Mouse (Mus musculus): Measurements from ENCODE around the gene Cep41. TPM values are rescaled to one million over a fixed set of nuclear protein-coding genes. Genes with fewer than 3 reads are reported as not detected.

The Cep41 gene
- total RNA-seq, 1 experiment: 8.6 TPM

DNA sequence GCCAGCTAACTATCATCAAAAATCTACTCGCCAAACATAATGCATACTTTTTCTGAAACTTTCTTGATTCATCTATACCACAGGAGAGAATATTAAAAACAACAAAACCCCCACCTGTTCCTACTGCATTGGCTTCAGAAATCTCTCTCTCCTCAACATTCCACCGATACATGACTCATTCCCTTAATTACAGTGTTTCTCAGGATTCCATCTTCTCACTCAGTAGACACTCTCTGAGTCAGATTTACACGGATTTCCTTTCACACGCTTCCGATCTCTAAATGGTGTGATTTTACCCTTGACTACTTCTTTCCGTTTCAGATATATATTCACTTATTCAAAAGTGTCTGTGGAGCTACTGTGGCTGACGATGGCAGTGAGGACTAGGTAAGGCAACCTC lies 6.4 kb downstream of the Cep41 start:
- H3K4me3 ChIP-seq (ENCODE audit: insufficient read depth in 1 of 2, low read depth in 1 of 2, low read length in 2 of 2, poor library complexity in 1 of 2, severe bottlenecking in 1 of 2): no peak overlapping the region
- no peak for TF ChIP-seq CHD2 (IDR thresholded peaks at IDR 0.05; ENCODE audit: low read depth, low read length)
- no peak for TF ChIP-seq MAFK (IDR thresholded peaks at IDR 0.05; ENCODE audit: insufficient read depth, low read depth, low read length)
- no peak overlapping the region for H3K9ac ChIP-seq (ENCODE audit: insufficient read depth, low read depth, low read length, poor library complexity, severe bottlenecking)
- no peaks in the 10 kb centered on the region for H3K9me3 ChIP-seq (ENCODE audit: control insufficient read depth, insufficient read depth, low read depth, low read length)
- H3K36me3 ChIP-seq (ENCODE audit: control insufficient read depth, insufficient read depth, low read length, poor library complexity, severe bottlenecking): no peaks in the 10 kb centered on the region
- H3K4me1 ChIP-seq (ENCODE audit: control insufficient read depth in 2 of 2, insufficient read depth in 2 of 2, low read length in 2 of 2, poor library complexity in 1 of 2): peaks cover 0 to 5% of the 10 kb centered on the region in 2 experiments; a peak in 2 of 4 replicates
- H3K27ac ChIP-seq (ENCODE audit: insufficient read depth, low read depth, low read length, poor library complexity, severe bottlenecking): no peak overlapping the region
- DNase-seq (ENCODE audit: low read depth, low spot score): no peak
- in situ Hi-C loops (cut with MboI; ENCODE audit: low sequenced_read_pairs in 2 of 2, unreplicated experiment in 2 of 2): no loop called here

DNA sequence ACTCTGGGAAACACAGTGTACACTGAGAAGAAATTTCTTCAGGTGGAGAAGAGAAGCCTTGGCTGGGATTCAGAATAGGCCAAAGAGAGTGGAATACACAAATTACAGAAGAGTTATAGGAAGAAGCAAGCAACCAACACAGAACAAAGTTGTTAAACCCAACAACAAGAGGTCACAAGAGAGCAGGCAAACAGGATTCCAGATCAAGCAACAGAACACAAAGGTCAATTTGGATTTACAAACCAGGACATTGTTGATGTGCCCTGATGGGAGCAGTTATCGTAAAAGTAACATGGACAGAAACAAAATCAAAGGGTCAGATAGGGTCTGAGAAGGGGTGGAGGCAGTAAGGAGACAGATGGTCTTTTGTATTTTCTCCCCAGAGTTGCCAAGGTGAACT lies 9.0 kb downstream of the Cep41 start:
- in situ Hi-C loops (cut with MboI; ENCODE audit: low sequenced_read_pairs in 2 of 2, unreplicated experiment in 2 of 2): no loop called here
- H3K4me1 ChIP-seq (ENCODE audit: control insufficient read depth in 2 of 2, insufficient read depth in 2 of 2, low read length in 2 of 2, poor library complexity in 1 of 2): peaks cover 0 to 5% of the 10 kb centered on the region in 2 experiments; a peak in 2 of 4 replicates

DNA sequence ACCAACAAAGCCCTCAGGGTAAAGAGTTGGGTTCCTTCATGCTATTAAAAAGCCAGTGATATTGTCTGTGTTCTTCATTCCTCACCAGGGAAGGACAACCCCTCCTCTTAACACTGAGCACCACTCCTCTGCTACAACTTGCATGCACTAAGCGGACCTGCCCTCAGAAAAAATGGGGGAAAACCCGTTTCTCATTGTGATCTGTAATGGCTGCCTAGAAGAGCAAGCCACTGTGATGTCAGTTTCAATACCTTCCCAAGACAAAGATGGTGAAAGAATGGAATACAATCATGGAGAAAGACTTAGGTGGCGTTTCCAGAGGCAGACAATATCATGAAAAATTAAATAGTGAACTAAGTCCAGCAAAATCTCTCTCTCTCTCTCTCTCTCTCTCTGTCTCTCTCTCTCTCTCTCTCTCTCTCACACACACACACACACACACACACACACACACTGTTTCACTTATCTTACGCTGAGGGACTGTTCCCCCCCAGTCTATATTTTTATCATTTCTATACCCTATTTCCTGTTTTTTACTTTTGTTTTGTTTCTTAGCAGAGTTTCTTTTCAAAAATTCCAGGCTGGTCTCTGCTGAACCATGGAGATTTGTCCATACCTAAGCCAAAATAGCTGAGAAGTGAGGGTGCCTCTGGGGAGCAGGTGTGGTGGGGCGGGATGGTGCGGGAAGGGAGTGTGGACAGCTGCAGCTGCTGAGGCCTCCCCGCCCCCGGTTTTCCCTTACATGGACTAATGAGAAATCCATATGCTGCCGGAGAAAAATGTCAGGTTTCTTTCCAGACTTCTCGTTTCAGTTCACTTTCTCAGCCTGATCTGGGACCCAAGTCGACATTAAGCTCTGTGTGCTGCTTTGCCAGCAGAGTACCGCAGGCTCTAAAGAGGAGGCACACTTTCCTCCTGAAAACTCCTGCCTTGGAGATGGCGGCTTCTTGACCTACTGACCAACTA lies 11.3 kb downstream of the Cep41 start:
- peaks cover 0 to 5% of the 10 kb centered on the region in 2 experiments; a peak in 2 of 4 replicates for H3K4me1 ChIP-seq (ENCODE audit: control insufficient read depth in 2 of 2, insufficient read depth in 2 of 2, low read length in 2 of 2, poor library complexity in 1 of 2)

More for the DNA sequence above, 9.0 kb downstream of the Cep41 start:
- Histone ChIP-seq H3K4me3 (ENCODE audit: insufficient read depth in 1 of 2, low read depth in 1 of 2, low read length in 2 of 2, poor library complexity in 1 of 2, severe bottlenecking in 1 of 2) (no peak overlapping the region), H3K27ac (ENCODE audit: insufficient read depth, low read depth, low read length, poor library complexity, severe bottlenecking) (no peak overlapping the region), H3K9ac (ENCODE audit: insufficient read depth, low read depth, low read length, poor library complexity, severe bottlenecking) (no peak overlapping the region), H3K9me3 (ENCODE audit: control insufficient read depth, insufficient read depth, low read depth, low read length) (no peaks in the 10 kb centered on the region), H3K36me3 (ENCODE audit: control insufficient read depth, insufficient read depth, low read length, poor library complexity, severe bottlenecking) (no peaks in the 10 kb centered on the region)
- DNase-seq (ENCODE audit: low read depth, low spot score): no peak
- TF ChIP-seq MAFK (IDR thresholded peaks at IDR 0.05; ENCODE audit: insufficient read depth, low read depth, low read length) (no peak), CHD2 (IDR thresholded peaks at IDR 0.05; ENCODE audit: low read depth, low read length) (no peak), HCFC1 (IDR thresholded peaks at IDR 0.05; ENCODE audit: borderline replicate concordance, insufficient read depth, low read length) (no peak)

GRCm38 (mm10) chr6:30680442-30680841 lies 13.1 kb downstream of the Cep41 start:
- H3K27ac ChIP-seq (ENCODE audit: insufficient read depth, low read depth, low read length, poor library complexity, severe bottlenecking): no peak overlapping the region

More for the DNA sequence above, 11.3 kb downstream of the Cep41 start:
- in situ Hi-C loops (cut with MboI; ENCODE audit: low sequenced_read_pairs in 2 of 2, unreplicated experiment in 2 of 2): no loop called here
- H3K9me3 ChIP-seq (ENCODE audit: control insufficient read depth, insufficient read depth, low read depth, low read length): no peaks in the 10 kb centered on the region
- 0 out of 2 replicates have a peak overlapping the region, but pooled peaks have one; percentile 28 for H3K27ac ChIP-seq (ENCODE audit: insufficient read depth, low read depth, low read length, poor library complexity, severe bottlenecking)
- H3K36me3 ChIP-seq (ENCODE audit: control insufficient read depth, insufficient read depth, low read length, poor library complexity, severe bottlenecking): no peaks in the 10 kb centered on the region; the same call in 1 of the 2 replicates
- no peak overlapping the region for H3K9ac ChIP-seq (ENCODE audit: insufficient read depth, low read depth, low read length, poor library complexity, severe bottlenecking)
- no peak overlapping the region for H3K4me3 ChIP-seq (ENCODE audit: insufficient read depth in 1 of 2, low read depth in 1 of 2, low read length in 2 of 2, poor library complexity in 1 of 2, severe bottlenecking in 1 of 2)
- TF ChIP-seq ZNF384 (IDR thresholded peaks at IDR 0.05; ENCODE audit: low read depth, low read length) (no peak), ZC3H11A (IDR thresholded peaks at IDR 0.05; ENCODE audit: borderline replicate concordance, low read depth, low read length) (no peak), CHD2 (IDR thresholded peaks at IDR 0.05; ENCODE audit: low read depth, low read length) (no peak), MAFK (IDR thresholded peaks at IDR 0.05; ENCODE audit: insufficient read depth, low read depth, low read length) (no peak), HCFC1 (IDR thresholded peaks at IDR 0.05; ENCODE audit: borderline replicate concordance, insufficient read depth, low read length) (no peak)
- DNase-seq (ENCODE audit: low read depth, low spot score): no peak

More at GRCm38 (mm10) chr6:30680442-30680841, 13.1 kb downstream of the Cep41 start:
- H3K4me3 ChIP-seq (ENCODE audit: insufficient read depth in 1 of 2, low read depth in 1 of 2, low read length in 2 of 2, poor library complexity in 1 of 2, severe bottlenecking in 1 of 2): no peak overlapping the region
- no peaks in the 10 kb centered on the region; the same call in 1 of the 2 replicates for H3K36me3 ChIP-seq (ENCODE audit: control insufficient read depth, insufficient read depth, low read length, poor library complexity, severe bottlenecking)
- DNase-seq (ENCODE audit: low read depth, low spot score): no peak
- in situ Hi-C loops (cut with MboI; ENCODE audit: low sequenced_read_pairs in 2 of 2, unreplicated experiment in 2 of 2): no loop called here
- no peak overlapping the region for H3K9ac ChIP-seq (ENCODE audit: insufficient read depth, low read depth, low read length, poor library complexity, severe bottlenecking)
- TF ChIP-seq HCFC1 (IDR thresholded peaks at IDR 0.05; ENCODE audit: borderline replicate concordance, insufficient read depth, low read length) (no peak), CHD2 (IDR thresholded peaks at IDR 0.05; ENCODE audit: low read depth, low read length) (no peak), MAFK (IDR thresholded peaks at IDR 0.05; ENCODE audit: insufficient read depth, low read depth, low read length) (no peak), ZNF384 (IDR thresholded peaks at IDR 0.05; ENCODE audit: low read depth, low read length) (no peak), ZC3H11A (IDR thresholded peaks at IDR 0.05; ENCODE audit: borderline replicate concordance, low read depth, low read length) (no peak)
- peaks cover 0 to 5% of the 10 kb centered on the region in 2 experiments; a peak in 2 of 4 replicates for H3K4me1 ChIP-seq (ENCODE audit: control insufficient read depth in 2 of 2, insufficient read depth in 2 of 2, low read length in 2 of 2, poor library complexity in 1 of 2)
- H3K9me3 ChIP-seq (ENCODE audit: control insufficient read depth, insufficient read depth, low read depth, low read length): no peaks in the 10 kb centered on the region

All from ES-E14 (cell line).